Mouse (Mus musculus): ENCODE results near the gene Olfr1367.

DNA sequence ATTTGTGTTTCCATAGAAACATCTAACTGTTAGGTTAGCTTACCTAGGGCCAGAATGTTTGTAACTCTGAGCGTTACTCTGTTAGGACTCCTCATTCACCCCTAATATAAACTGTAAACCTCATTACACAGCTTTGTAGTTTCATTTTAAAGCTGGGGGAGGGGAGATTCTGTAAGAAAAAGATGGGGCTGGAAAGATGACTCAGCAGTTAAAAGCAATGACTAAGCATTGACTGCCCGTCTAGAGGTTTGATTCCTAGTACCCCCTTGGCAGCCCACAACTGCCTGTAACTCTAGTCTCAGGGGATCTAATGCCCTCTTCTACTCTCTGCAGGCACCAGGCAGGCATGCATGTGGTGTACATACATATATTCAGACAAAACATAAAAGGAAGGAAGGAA lies 36.9 kb upstream of the Olfr1367 start:
- TF ChIP-seq CTCF (conservative IDR thresholded peaks at IDR 0.05 in 1 of 2, IDR thresholded peaks at IDR 0.05 in 1 of 2; ENCODE audit: low read depth in 2 of 2, low read length in 2 of 2) (no peak), IRF4 (IDR thresholded peaks at IDR 0.05; ENCODE audit: low read depth, low read length) (no peak), POLR2A (IDR thresholded peaks at IDR 0.05; ENCODE audit: low read depth, low read length) (no peak), ZC3H11A (IDR thresholded peaks at IDR 0.05; ENCODE audit: low read depth, low read length) (no peak), RAD21 (IDR thresholded peaks at IDR 0.05; ENCODE audit: low read depth, low read length) (no peak), EP300 (IDR thresholded peaks at IDR 0.05; ENCODE audit: low read length) (no peak), MAZ (IDR thresholded peaks at IDR 0.05; ENCODE audit: low read depth, low read length) (no peak), POLR2AphosphoS2 (IDR thresholded peaks at IDR 0.05; ENCODE audit: low read depth, low read length) (no peak), ZMIZ1 (IDR thresholded peaks at IDR 0.05; ENCODE audit: low read depth, low read length) (no peak), TBP (conservative IDR thresholded peaks at IDR 0.05; ENCODE audit: low read depth, low read length) (no peak), HCFC1 (IDR thresholded peaks at IDR 0.05; ENCODE audit: low read depth, low read length) (no peak), PAX5 (IDR thresholded peaks at IDR 0.05; ENCODE audit: low read length) (no peak), RCOR1 (conservative IDR thresholded peaks at IDR 0.05; ENCODE audit: low read depth, low read length) (no peak), MYC (IDR thresholded peaks at IDR 0.05; ENCODE audit: low read depth, low read length) (no peak)

Data from CH12.LX (cell line).